Mouse (Mus musculus) c-Kit-positive CD71-negative TER-119-negative erythroid progenitor cells, embryonic 14.5 days (primary cell): Measurements from ENCODE around the gene Madd.

Source experiments
- DNase-seq: peaks from one replicate; pipeline ENCODE4 v3.0.0-alpha.2; 2013; ENCODE audit warnings: low read depth

Madd gene

DNA sequence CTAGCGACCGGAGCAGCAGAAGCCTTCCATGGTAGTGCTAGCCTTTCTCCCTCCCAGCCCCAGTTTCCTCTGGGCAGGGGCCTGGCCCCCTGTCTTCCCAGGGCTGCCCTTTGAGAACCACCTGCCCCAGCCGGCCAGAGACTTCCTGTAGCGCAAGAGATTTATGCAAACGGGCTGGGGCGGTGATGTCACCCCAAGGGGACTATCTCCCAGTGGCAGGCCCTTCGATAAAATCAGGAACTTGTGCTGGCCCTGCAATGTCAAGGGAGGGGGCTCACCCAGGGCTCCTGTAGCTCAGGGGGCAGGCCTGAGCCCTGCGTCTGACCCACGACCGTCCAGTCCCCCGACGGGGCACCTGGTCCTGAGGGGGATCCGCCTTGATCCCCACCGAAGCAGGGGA is 87.1 kb downstream of the Madd start:
- peak; percentile 76 for DNase-seq

DNA sequence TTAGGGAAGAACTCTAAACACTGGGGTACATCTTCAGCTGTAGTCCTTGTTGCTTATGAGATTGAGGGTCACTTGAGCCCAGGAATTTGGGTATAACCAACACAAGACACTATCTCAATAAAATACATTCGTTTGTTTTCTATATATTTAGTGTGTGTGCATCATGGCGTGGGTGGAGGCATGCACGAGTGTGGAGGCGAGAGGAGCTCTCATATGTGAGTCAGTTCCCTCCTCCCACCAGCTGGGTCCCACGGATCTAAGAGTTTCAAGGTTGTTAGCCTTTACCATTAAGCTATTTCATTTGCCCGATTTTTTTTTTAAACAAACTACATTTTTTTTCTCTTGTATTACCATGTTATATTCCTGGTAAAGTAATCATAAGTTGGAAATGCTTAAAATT is 92.8 kb downstream of the Madd start:
- no peak for DNase-seq

- no peak for DNase-seq
These were observed 93.4 kb downstream of the Madd start for GRCm38 (mm10) chr2:91090208-91090607.

DNA sequence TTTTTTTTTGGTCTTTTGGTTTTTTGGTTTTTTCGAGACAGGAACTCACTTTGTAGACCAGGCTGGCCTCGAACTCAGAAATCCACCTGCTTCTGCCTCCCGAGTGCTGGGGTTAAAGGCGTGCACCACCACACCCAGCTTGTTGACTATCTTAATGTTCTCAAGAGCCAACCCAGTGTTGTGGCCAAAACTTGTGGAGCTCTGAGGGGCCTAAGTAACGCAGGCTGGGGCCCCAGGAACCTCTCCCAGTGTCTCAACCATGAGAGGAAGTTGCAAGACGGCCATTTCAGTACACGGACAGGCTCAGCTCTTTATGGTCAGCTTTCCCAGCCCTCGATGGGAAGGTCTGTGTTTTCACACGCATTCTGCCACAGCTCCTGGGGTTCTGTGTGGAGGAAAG is 94.7 kb downstream of the Madd start:
- DNase-seq, result no peak

GRCm38 (mm10) chr2:91087453-91087852 is 96.2 kb downstream of the Madd start:
- no peak for DNase-seq
